Mouse (Mus musculus) urinary bladder, adult 18-20 months (tissue): ENCODE results near the gene Rnf182.

Experiments used
- DNase-seq, 2 experiments: peaks; one replicate each; pipeline ENCODE4 v3.0.0; 2022; ENCODE audit warnings: low spot score in 2 of 2, mixed read lengths in 2 of 2

Rnf182 gene

DNA sequence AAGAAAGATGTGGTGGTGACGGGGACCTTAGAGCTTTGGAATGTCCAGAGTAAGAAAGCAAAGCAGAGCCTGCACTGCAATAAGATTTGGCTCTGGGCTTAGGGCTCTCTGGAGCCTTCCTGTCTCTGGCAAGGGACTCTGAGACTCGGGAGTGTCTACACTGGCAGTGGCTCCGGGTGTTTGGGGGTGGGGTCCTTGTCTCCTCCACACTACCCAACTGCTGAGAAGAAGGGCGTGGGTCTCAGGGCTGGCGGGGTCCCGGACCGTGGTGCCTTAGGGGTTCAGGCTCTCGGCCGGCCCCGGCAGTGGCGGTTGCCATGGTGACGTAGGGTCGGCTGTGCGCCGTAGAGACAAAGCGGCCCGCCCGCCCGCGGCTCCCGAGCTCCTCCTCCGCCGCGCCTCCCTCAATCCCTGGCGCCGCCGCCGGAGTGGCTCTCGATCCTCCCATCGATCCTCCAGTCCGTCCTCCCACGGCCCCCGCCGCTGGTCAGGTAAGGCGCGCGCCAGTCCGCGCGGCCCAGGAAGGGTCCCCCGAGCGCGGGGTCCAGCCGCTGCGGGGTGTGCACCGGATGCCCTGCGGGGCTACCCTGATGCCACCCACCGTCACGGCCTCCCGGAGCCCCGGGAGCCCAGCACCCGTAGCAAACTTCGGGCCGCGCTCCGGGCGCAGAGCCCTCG, at the start of gene Rnf182:
Gene Rnf182 (plus strand): TSS at position 134 of the 678 bp plus-strand sequence.
- DNase-seq, result peak; percentile 32 to 50

GRCm38 (mm10) chr13:43566184-43566583, 49.3 kb upstream of the Rnf182 start:
- no peak for DNase-seq

DNA sequence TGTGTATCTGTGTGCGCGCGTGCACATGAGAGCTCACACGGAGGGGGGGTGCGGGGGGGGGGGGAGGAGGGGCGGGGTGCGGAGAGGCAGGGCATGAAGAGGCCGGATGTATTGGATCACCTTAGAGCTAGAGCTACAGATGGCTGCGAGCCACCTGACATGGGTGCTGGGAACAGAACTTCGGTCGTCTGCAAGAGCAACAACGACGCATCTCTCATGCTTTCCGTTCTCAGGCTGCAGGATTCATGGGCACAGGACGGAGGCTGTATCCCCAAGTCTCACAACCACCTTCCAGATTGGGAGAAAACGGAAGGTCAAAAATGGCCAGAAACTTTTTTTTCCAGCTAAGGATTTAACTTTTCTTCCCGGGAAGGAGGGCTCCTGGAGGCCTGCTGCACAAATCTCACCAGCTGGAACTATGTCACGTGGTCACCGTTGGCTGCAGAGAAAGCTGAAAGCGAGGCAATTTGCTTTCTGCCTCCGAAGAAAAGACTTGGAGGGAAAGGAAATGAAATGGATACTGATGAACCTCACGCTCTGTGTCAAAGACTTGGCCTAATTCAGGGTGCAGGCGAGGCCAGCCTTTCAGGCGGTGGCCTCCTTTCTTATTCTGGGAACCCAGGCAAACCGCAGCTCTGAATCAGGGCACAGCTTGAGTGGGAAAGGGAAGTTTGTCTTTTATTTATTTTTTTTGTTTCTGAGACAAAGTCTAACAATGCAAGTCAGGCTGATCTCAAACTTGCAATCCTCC, 48.2 kb upstream of the Rnf182 start:
- no peak for DNase-seq

DNA sequence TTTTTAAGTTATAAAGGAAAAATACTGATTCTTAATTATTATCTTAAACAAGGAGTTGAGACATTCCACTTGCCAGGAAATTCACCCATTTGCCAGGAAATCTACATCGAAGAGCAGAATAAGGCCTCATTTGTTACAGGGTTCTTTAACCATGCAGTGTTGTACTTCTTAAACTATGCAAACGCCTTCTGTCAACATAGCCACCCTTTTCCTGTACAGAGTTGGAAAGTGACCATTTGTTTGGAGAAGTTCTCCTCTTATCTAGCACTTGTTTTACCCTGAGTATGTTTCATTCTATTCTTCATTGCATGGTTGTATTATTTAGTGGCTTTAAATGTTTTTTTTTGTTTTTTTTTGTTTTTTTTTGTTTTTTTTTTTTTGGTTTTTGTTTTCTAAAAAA, 41.5 kb upstream of the Rnf182 start:
- no peak for DNase-seq

DNA sequence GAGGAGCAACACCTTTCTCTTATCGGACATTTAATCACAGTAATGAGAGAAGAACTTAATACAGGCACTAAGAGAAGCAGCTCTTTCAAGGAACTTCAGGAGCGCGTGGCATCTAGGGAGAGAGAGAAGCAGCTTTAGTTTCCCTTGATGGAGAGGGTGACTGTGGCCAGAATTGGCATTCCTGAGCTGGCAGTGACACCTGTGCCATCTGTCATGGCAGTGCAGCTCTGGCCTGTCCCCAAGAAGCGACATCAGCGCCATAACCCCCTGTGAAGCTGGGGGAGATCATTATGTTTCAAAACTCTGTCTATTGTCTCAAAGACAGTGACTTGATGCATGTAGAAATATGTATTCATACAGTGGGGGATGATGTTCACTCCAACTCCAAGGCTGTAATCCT, 40.1 kb upstream of the Rnf182 start:
- no peak for DNase-seq

- DNase-seq, result no peak
Observed at GRCm38 (mm10) chr13:43577254-43577653, 38.3 kb upstream of the Rnf182 start.

- DNase-seq, result no peak
Observed at GRCm38 (mm10) chr13:43577766-43578165, 37.7 kb upstream of the Rnf182 start.

DNA sequence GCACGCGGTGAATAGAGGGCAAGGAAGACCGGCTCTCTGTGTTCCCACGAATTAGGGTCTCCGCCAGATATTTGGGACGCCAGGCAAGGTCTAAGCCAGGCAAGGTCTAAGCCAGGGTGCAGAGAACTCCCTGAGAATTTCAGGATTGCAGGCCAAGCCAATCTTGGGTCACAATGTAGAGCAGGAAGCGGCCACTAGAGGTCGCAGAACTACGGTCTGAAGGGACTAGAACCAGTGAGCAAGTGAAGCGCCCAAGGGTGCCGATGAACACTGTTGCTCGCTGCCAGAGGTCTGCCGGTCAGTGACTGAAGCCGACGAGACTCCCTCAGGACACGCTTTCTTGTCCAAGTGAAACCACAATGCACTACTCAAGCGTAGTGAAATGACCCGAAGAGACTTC, 35.8 kb upstream of the Rnf182 start:
- DNase-seq, result peak in 1 of 2 experiments; percentile 36

GRCm38 (mm10) chr13:43580661-43581060, 34.8 kb upstream of the Rnf182 start:
- DNase-seq, result no peak

DNA sequence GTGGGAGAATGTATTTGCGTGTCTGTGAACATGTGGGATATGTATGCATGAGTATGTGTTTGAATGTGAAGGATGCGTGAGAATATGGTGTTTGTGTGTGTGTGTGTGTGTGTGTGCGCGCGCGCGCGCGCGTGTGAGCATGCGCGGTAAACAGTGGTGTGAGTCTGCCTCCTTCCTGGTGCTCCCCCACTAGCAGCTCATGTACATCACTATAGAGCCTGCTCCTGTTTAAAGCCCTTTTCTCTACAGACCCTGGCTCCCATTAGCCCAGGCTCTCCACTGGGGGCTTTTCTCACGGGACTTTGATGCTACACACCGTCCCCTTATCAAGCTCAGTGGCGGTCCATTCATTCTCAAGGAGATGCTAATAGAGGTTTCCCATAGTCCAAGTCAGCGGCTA, 32.5 kb upstream of the Rnf182 start:
- DNase-seq, result no peak

- no peak for DNase-seq
Observed at GRCm38 (mm10) chr13:43583504-43583903, 32.0 kb upstream of the Rnf182 start.

DNA sequence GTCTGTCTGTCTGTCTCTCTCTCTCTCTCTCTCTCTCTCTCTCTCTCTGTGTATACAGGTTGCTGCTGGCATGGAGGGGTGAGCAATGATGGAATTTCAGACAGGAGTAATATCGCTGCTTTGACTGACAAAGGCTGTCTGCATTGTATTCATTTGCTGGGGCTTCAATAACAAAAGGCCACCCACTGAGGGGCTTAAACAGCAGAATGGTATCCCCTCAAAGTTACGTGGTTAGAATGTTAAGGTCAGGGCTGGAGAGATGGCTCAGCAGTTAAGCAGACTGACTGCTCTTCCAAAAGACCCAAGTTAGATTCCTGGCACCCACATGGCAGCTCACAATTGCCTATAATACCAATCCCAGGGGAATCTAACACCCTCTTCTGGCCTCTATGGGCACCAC, 30.2 kb upstream of the Rnf182 start:
- no peak for DNase-seq

DNA sequence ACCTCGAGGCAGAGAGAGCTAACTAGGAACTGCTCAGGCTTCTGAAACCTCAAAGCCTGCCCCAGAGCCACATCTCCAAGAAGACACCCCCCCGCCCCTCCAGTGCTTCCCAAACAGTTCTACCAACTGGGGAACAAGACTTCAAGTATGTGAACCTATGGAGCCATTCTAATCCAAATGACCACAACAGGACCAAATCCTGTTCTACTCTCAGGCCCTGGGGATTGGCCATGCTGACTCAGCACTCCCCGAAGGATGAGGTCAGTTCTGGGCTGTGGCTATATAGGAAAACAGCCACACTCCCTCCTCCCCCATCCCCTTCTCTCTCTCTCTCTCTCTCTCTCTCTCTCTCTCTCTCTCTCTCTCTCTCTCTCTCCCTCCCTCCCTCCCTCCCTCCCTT, 28.5 kb upstream of the Rnf182 start:
- no peak for DNase-seq

GRCm38 (mm10) chr13:43587844-43588840, 27.4 kb upstream of the Rnf182 start:
- no peak for DNase-seq

GRCm38 (mm10) chr13:43591828-43592680, 23.5 kb upstream of the Rnf182 start:
- DNase-seq, result no peak

- DNase-seq, result no peak
Observed at GRCm38 (mm10) chr13:43592681-43593068, 22.8 kb upstream of the Rnf182 start.

GRCm38 (mm10) chr13:43595896-43596295, 19.6 kb upstream of the Rnf182 start:
- peak; percentile 26 to 50 for DNase-seq

- no peak for DNase-seq
Observed at GRCm38 (mm10) chr13:43600967-43601366, 14.5 kb upstream of the Rnf182 start.

- DNase-seq, result no peak
Observed at GRCm38 (mm10) chr13:43602440-43602839, 13.1 kb upstream of the Rnf182 start.

DNA sequence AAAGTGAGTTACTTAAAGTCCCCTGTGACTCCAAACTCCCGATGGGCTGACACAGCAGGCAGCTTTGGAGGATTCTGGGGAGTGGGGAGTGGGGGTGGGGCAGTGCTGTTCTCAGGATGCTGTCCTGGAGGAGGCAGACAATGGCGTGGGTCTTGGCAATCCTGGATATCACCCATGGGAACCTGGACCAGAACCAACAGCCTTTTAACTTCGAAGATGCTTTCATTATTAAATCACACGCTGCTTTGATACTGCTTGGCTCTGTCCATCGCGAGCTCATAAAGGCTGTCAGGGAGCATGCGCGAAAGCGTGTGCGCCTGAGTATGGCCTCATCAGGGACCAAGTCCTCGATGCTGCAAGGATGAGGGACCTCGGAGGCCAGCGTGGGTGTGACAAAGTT, 12.5 kb upstream of the Rnf182 start:
- DNase-seq, result no peak

DNA sequence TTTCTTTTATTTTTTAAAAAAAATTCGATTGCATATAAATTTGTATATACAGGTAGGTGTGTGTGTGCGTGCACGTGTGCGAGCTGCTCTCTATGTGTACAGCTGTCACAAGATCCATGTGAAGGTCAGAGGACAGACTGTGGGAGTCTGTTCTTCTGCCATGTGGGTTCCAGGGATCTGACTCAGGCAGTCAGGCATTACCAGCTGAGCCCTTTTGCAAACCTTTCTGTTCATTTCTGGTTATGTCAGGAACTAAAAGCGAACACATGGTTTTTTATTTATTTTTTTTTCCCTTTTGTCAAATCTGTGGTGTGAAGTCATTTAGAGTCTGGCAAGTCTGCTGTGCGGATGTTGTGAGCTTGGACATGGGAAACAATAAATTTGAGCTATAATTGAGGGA, 6.7 kb upstream of the Rnf182 start:
- DNase-seq, result no peak
